Mouse (Mus musculus) stomach, postnatal 0 days (tissue): ENCODE measurements around the gene Acot4.

Experiments used
- CTCF ChIP-seq: IDR thresholded peaks from 2 replicates; pipeline ENCODE4 v1.5.1; 2016; ENCODE audit warnings: antibody characterized with exemption, low read depth, mild to moderate bottlenecking, moderate library complexity
- EP300 ChIP-seq: optimal IDR thresholded peaks from 2 replicates; pipeline ENCODE3; 2016; ENCODE audit warnings: antibody characterized with exemption

- TF ChIP-seq EP300 (no peak), CTCF (no peak)
These were observed 30.8 kb downstream of the Acot4 start, which contains the start of gene Acot5 for GRCm38 (mm10) chr12:84068986-84069385.
